In the genomic region with DNA sequence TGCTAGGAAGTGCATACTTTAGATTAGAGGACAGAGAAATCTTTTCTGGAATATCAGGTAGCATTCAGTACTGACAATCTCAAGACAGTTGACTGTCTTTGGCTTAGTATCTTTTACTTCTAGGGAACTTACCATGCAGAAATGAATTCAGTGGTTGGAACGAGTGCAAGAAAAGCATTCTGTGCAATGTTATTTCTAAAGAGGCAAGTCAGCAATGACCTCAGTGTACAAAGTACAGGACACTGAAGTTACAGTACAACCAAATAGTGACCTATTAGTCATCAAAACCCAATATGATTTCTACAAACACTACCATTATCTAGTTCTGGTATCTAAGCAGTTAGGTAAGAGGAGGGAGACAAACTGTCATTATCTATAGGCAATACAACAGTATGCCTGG, we compare ENCODE assay signal across 18 mouse cellular contexts. TPM values are rescaled to one million over a fixed set of nuclear protein-coding genes. Genes with fewer than 3 reads are reported as not detected.
DNase-seq lines count a peak whose midpoint lies in the region; ATAC-seq and TF ChIP-seq lines count a peak whose summit lies in the region.
"Had no signal": no experiment of that assay in that cellular context is flagged by ENCODE, and none has a peak within 500 bp of the region (broad histone marks: within the 10 kb centered on the region; RNA-seq: fewer than 3 reads in every experiment).

No protein-coding gene starts in this region.

- ATAC-seq in kidney, embryonic 16.5 days (ENCODE audit: low FRiP score, low TSS enrichment): no peak
- ATAC-seq: forebrain, embryonic 15.5 days had no signal

- no peak overlapping the region for H3K4me2 ChIP-seq in kidney, embryonic 16.5 days (replicated peaks; ENCODE audit: low read depth, low read length)
- H3K4me2 ChIP-seq: embryonic facial prominence, embryonic 12.5 days; forebrain, embryonic 15.5 days; heart, embryonic 12.5 days had no signal

- H3K27me3 ChIP-seq in liver, adult 2 months (ENCODE audit: control insufficient read depth, insufficient read depth, low read length): no peaks in the 10 kb centered on the region
- no peaks in the 10 kb centered on the region for H3K27me3 ChIP-seq in kidney, embryonic 16.5 days (ENCODE audit: insufficient read depth, low read length)
- H3K27me3 ChIP-seq: embryonic facial prominence, embryonic 12.5 days; forebrain, embryonic 15.5 days; heart, embryonic 12.5 days had no signal

- peaks cover 23% of the 10 kb centered on the region for H3K4me1 ChIP-seq in liver, adult 2 months (ENCODE audit: control insufficient read depth, insufficient read depth, low read length)
- peaks cover 59% of the 10 kb centered on the region for H3K4me1 ChIP-seq in kidney, embryonic 16.5 days (ENCODE audit: insufficient read depth, low read length)
- H3K4me1 ChIP-seq in lung, adult 2 months (ENCODE audit: control insufficient read depth, insufficient read depth, low read length): no peaks in the 10 kb centered on the region

- TF ChIP-seq POLR2A in liver, adult 2 months (IDR thresholded peaks at IDR 0.05; ENCODE audit: extremely low read depth, insufficient read depth, low read length): no peak
- no peak for TF ChIP-seq POLR2A in lung, adult 2 months (IDR thresholded peaks at IDR 0.05; ENCODE audit: borderline replicate concordance, extremely low read depth, low read depth, low read length)

- no peak for TF ChIP-seq CTCF in liver, adult 2 months (IDR thresholded peaks at IDR 0.05; ENCODE audit: low read depth, low read length)
- TF ChIP-seq CTCF in lung, adult 2 months (IDR thresholded peaks at IDR 0.05; ENCODE audit: insufficient read depth, low read length): no peak

- no peak overlapping the region for H3K9ac ChIP-seq in liver, adult 2 months (ENCODE audit: low read depth, low read length)
- H3K9ac ChIP-seq in kidney, embryonic 16.5 days (replicated peaks; ENCODE audit: low read length): no peak overlapping the region
- H3K9ac ChIP-seq: embryonic facial prominence, embryonic 12.5 days; forebrain, embryonic 15.5 days; heart, embryonic 12.5 days had no signal

- no peaks in the 10 kb centered on the region for H3K36me3 ChIP-seq in liver, adult 2 months (ENCODE audit: control insufficient read depth, insufficient read depth, low read length)
- H3K36me3 ChIP-seq in kidney, embryonic 16.5 days (ENCODE audit: insufficient read depth, low read length): no peaks in the 10 kb centered on the region
- H3K36me3 ChIP-seq: embryonic facial prominence, embryonic 12.5 days; forebrain, embryonic 15.5 days had no signal

- H3K27ac ChIP-seq in liver, adult 2 months (replicated peaks; ENCODE audit: insufficient read depth, low read depth, low read length): peak overlapping the region; percentile 89
- peak overlapping the region; percentile 93 for H3K27ac ChIP-seq in kidney, embryonic 16.5 days (ENCODE audit: low read length)
- H3K27ac ChIP-seq: embryonic facial prominence, embryonic 12.5 days; forebrain, embryonic 15.5 days; heart, adult 2 months; hindbrain, embryonic 10.5 days had no signal

- H3K9me3 ChIP-seq in kidney, embryonic 16.5 days (ENCODE audit: low read length): no peaks in the 10 kb centered on the region
- H3K9me3 ChIP-seq: embryonic facial prominence, embryonic 12.5 days; forebrain, embryonic 15.5 days; heart, embryonic 12.5 days had no signal

- no peak overlapping the region for H3K4me3 ChIP-seq in liver, adult 2 months (ENCODE audit: insufficient read depth, low read depth, low read length)
- H3K4me3 ChIP-seq in kidney, embryonic 16.5 days (ENCODE audit: low read length): no peak overlapping the region
- no peak overlapping the region for H3K4me3 ChIP-seq in lung, adult 2 months (replicated peaks; ENCODE audit: extremely low read depth, low read depth, low read length)
- H3K4me3 ChIP-seq: embryonic facial prominence, embryonic 12.5 days; forebrain, embryonic 15.5 days; heart, adult 2 months; heart, embryonic 12.5 days; hindbrain, embryonic 10.5 days had no signal

- DNase-seq in kidney, adult 11 months: peak; percentile 50
- DNase-seq in kidney, adult 18-20 months: no peak
- peak; percentile 98 for DNase-seq in liver, adult 2 months (ENCODE audit: extremely low read depth, low read depth, low spot score)
- no peak for DNase-seq in liver
- no peak for DNase-seq in lung, adult 2 months
- DNase-seq in cerebellum, postnatal 36 days: no peak
- DNase-seq: adrenal gland, postnatal 10 days; cerebellum, adult 11 months; cerebellum, adult 8-10 months; cerebellum, postnatal 14 days; gastrocnemius, postnatal 10 days; heart, adult 2 months had no signal

- peaks cover 7% of the 10 kb centered on the region; the same call in 1 of the 2 replicates for H3K79me2 ChIP-seq in liver, adult 2 months (ENCODE audit: control insufficient read depth, insufficient read depth, low read length)

- 14% methylated on average over 1 of the region's 1 CpGs for WGBS in liver, adult 2 months
- WGBS in kidney, embryonic 16.5 days: 39% methylated on average over 1 of the region's 1 CpGs
- WGBS in lung, adult 2 months: 81% methylated on average over 1 of the region's 1 CpGs

RNA-seq across cellular contexts. Expression of a gene that starts 51.1 kb away (rescaled TPM):
- total RNA-seq in liver, adult 2 months (2014; rRNA removed): 1.5 and 2.1 TPM in 2 replicates
- 2.9 and 3.5 TPM in 2 replicates for polyA plus RNA-seq in liver, adult 2 months (2012; rRNA removed)
- 64.3 and 66.6 TPM in 2 replicates for polyA plus RNA-seq in kidney, embryonic 16.5 days (2015; fragmentation: Nextera tagmentation; extraction: Ambion mirVana)
- 0.62 and 1.2 TPM in 2 replicates for polyA plus RNA-seq in lung, adult 2 months (2012; rRNA removed)
- total RNA-seq: MEL had no signal

Comparison
In these comparisons a context has a peak if more than half of its experiments do, and no peak if none do; other contexts are left out.
1. DNase-seq: peak in kidney, adult 11 months (single experiment) and liver, adult 2 months (single experiment); none in kidney, adult 18-20 months (single experiment), liver (single experiment), lung, adult 2 months (single experiment) and cerebellum, postnatal 36 days (0 of 2).
2. RNA of a gene that starts 51.1 kb away (polyA plus RNA-seq): 64.3 to 66.6 TPM in kidney, embryonic 16.5 days; 2.9 to 3.5 TPM in liver, adult 2 months and 0.62 to 1.2 TPM in lung, adult 2 months; every median in the first group is over 10 times any median in the second.